In the genomic region with DNA sequence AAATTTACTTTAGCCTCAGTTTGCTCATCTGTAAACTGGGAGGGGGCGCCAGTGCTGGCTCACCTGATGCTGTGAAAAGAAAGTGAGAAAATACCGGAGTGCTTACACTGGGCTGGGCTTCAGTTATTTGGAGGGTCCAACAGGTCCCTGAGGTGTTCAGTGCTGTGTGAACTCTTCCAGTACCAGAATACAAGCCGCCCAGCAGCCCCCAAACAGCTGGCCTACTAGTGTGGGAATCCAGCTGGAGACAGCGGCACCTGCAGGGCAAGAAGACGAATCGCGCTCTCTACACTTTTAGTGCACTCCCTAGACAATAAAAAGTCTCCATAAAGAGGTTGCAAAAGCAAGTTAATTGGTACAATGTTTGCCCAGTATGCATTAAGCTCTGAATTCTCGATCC, we compare ENCODE assay signal across 8 mouse cellular contexts. TPM values are rescaled to one million over a fixed set of nuclear protein-coding genes. Genes with fewer than 3 reads are reported as not detected.
DNase-seq lines count a peak whose midpoint lies in the region; ATAC-seq and TF ChIP-seq lines count a peak whose summit lies in the region.

No protein-coding gene starts in this region.

- H3K4me2 ChIP-seq in forebrain, postnatal 0 days (ENCODE audit: low read depth), result peak overlapping the region; percentile 95
- peak overlapping the region; percentile 99 for H3K4me2 ChIP-seq in hindbrain, embryonic 12.5 days (replicated peaks)

- H3K9ac ChIP-seq in forebrain, postnatal 0 days, result peak overlapping the region; percentile 90
- H3K9ac ChIP-seq in hindbrain, embryonic 12.5 days, result peak overlapping the region; percentile 65

- H3K9me3 ChIP-seq in forebrain, postnatal 0 days (ENCODE audit: low read length), result no peaks in the 10 kb centered on the region
- no peaks in the 10 kb centered on the region for H3K9me3 ChIP-seq in hindbrain, embryonic 12.5 days (replicated peaks)

- 14% methylated on average over 8 of the region's 8 CpGs for WGBS in forebrain, postnatal 0 days
- 16% methylated on average over 8 of the region's 8 CpGs for WGBS in hindbrain, embryonic 12.5 days

- peak; percentile 73 for ATAC-seq in forebrain, postnatal 0 days
- peak; percentile 57 for ATAC-seq in hindbrain, embryonic 12.5 days (ENCODE audit: low FRiP score)

- H3K4me3 ChIP-seq in forebrain, postnatal 0 days (ENCODE audit: low read depth, low read length), result peak overlapping the region; percentile 93
- H3K4me3 ChIP-seq in hindbrain, embryonic 12.5 days, result peak overlapping the region; percentile 75

- H3K4me1 ChIP-seq in forebrain, postnatal 0 days (ENCODE audit: insufficient read depth), result peaks cover 5% of the 10 kb centered on the region; the same call in 1 of the 2 replicates
- peaks cover 16% of the 10 kb centered on the region for H3K4me1 ChIP-seq in hindbrain, embryonic 12.5 days

- peaks cover 12% of the 10 kb centered on the region for H3K36me3 ChIP-seq in forebrain, postnatal 0 days (ENCODE audit: insufficient read depth)
- peaks cover 14% of the 10 kb centered on the region for H3K36me3 ChIP-seq in hindbrain, embryonic 12.5 days

- peak; percentile 74 for TF ChIP-seq CTCF in forebrain, postnatal 0 days (IDR thresholded peaks at IDR 0.05; ENCODE audit: low read depth)

- no peaks in the 10 kb centered on the region for H3K27me3 ChIP-seq in forebrain, postnatal 0 days (ENCODE audit: insufficient read depth, low read length)
- no peaks in the 10 kb centered on the region for H3K27me3 ChIP-seq in hindbrain, embryonic 12.5 days

- peak; percentile 63 for DNase-seq in Muller cell, postnatal 12 days (ENCODE audit: inconsistent ontology term)
- peak; percentile 35 to 50 for DNase-seq in cerebellum, adult 18-20 months
- peak; percentile 79 for DNase-seq in forebrain, postnatal 0 days
- DNase-seq in layer of hippocampus, postnatal 36 days, result peak; percentile 7 to 28
- DNase-seq in lung, postnatal 36 days, result peak; percentile 75
- peak; percentile 63 for DNase-seq in right cerebral cortex, adult 18-20 months
- DNase-seq in urinary bladder, postnatal 36 days (ENCODE audit: low spot score in 2 of 2), result peak; percentile 45 to 55

- peak overlapping the region; percentile 81 for H3K27ac ChIP-seq in forebrain, postnatal 0 days (ENCODE audit: low read depth, low read length)
- peak overlapping the region; percentile 55; the same call in 1 of the 2 replicates for H3K27ac ChIP-seq in hindbrain, embryonic 12.5 days

RNA-seq across cellular contexts. Expression of gene Tpd52l2, which starts 0.7 kb away (rescaled TPM):
- 91.7 and 120 TPM in 2 replicates for total RNA-seq in forebrain, postnatal 0 days (2014; rRNA removed)
- polyA plus RNA-seq in forebrain, postnatal 0 days (2015; fragmentation: Nextera tagmentation; extraction: Ambion mirVana), result 114 and 128 TPM in 2 replicates
- 120 and 121 TPM in 2 replicates for polyA plus RNA-seq in hindbrain, embryonic 12.5 days (2016; fragmentation: Nextera tagmentation; extraction: Ambion mirVana)
- total RNA-seq in layer of hippocampus, postnatal 36 days (2021), result 10 to 100 TPM; 77.7 to 87.1 TPM

RNA-seq across cellular contexts. Expression of gene Abhd16b, which starts 3.3 kb away (rescaled TPM):
- total RNA-seq in forebrain, postnatal 0 days (2014; rRNA removed), result not detected in 2 replicates
- not detected in 2 replicates for polyA plus RNA-seq in forebrain, postnatal 0 days (2015; fragmentation: Nextera tagmentation; extraction: Ambion mirVana)
- polyA plus RNA-seq in hindbrain, embryonic 12.5 days (2016; fragmentation: Nextera tagmentation; extraction: Ambion mirVana), result 0.12 TPM in 1 of 2 replicates, not detected in the other
- total RNA-seq in layer of hippocampus, postnatal 36 days (2021), result not detected

RNA-seq across cellular contexts. Expression of gene Dnajc5, which starts 24.0 kb away (rescaled TPM):
- total RNA-seq in forebrain, postnatal 0 days (2014; rRNA removed), result 252 and 369 TPM in 2 replicates
- polyA plus RNA-seq in forebrain, postnatal 0 days (2015; fragmentation: Nextera tagmentation; extraction: Ambion mirVana), result 207 and 270 TPM in 2 replicates
- polyA plus RNA-seq in hindbrain, embryonic 12.5 days (2016; fragmentation: Nextera tagmentation; extraction: Ambion mirVana), result 148 and 150 TPM in 2 replicates
- 100 to 1,000 TPM; 252 to 275 TPM for total RNA-seq in layer of hippocampus, postnatal 36 days (2021)

RNA-seq across cellular contexts. Expression of gene Zbtb46, which starts 37.1 kb away (rescaled TPM):
- total RNA-seq in forebrain, postnatal 0 days (2014; rRNA removed), result 11.7 and 17.7 TPM in 2 replicates
- 8.2 and 11.0 TPM in 2 replicates for polyA plus RNA-seq in forebrain, postnatal 0 days (2015; fragmentation: Nextera tagmentation; extraction: Ambion mirVana)
- polyA plus RNA-seq in hindbrain, embryonic 12.5 days (2016; fragmentation: Nextera tagmentation; extraction: Ambion mirVana), result 22.3 and 22.7 TPM in 2 replicates
- total RNA-seq in layer of hippocampus, postnatal 36 days (2021), result 1 to 10 TPM; 5.8 to 6.2 TPM

Comparison
In these comparisons a context has a peak if more than half of its experiments do, and no peak if none do; other contexts are left out.
1. Peak in every context shown above with its lines: DNase-seq, ATAC-seq, H3K4me3 ChIP-seq and H3K27ac ChIP-seq.
2. DNase-seq: peak in every context shown above with its lines; median percentile 79 in forebrain, postnatal 0 days; 75 in lung, postnatal 36 days; 63 in Muller cell, postnatal 12 days; 63 in right cerebral cortex, adult 18-20 months; 50 in urinary bladder, postnatal 36 days; 42 in cerebellum, adult 18-20 months; 18 in layer of hippocampus, postnatal 36 days.